Mouse (Mus musculus): ENCODE data around the gene Arhgap15. TPM values are rescaled to one million over a fixed set of nuclear protein-coding genes. Genes with fewer than 3 reads are reported as not detected.

Arhgap15 gene
- total and polyA plus RNA-seq, 3 experiments: 16.6 to 40.3 (median 19.8) TPM

GRCm38 (mm10) chr2:44221686-44222085 is 473.1 kb downstream of the Arhgap15 start:
- no peak for DNase-seq (ENCODE audit: extremely low read depth)
- H3K9ac ChIP-seq (ENCODE audit: insufficient read depth, low read depth): no peak overlapping the region
- H3K4me3 ChIP-seq (replicated peaks in 1 of 3; ENCODE audit: low read depth in 2 of 3, low read length in 2 of 3, poor library complexity in 1 of 3): no peak overlapping the region
- H3K79me2 ChIP-seq (replicated peaks; ENCODE audit: control insufficient read depth, extremely low read depth, insufficient read depth, poor library complexity, severe bottlenecking): no peaks in the 10 kb centered on the region
- peaks cover 0 to 22% of the 10 kb centered on the region in 2 experiments; a peak in 3 of 4 replicates for H3K4me1 ChIP-seq (ENCODE audit: control insufficient read depth in 1 of 2, insufficient read depth in 2 of 2)
- in situ Hi-C loops (cut with MboI; ENCODE audit: low pct_ligation_motif_present, low pct_unique_long_range_greater_than_20kb, low sequenced_read_pairs) (no loop called here), dilution Hi-C loops (cut with MboI; ENCODE audit: extremely low pct_ligation_motif_present, extremely low pct_unique_long_range_greater_than_20kb, low sequenced_read_pairs) (no loop called here)
- H3K9me3 ChIP-seq (replicated peaks; ENCODE audit: low read length): no peaks in the 10 kb centered on the region
- H3K27ac ChIP-seq (ENCODE audit: insufficient read depth, low read depth): no peak overlapping the region
- TF ChIP-seq ELF1 (IDR thresholded peaks at IDR 0.05; ENCODE audit: low read depth, low read length) (no peak), CHD2 (IDR thresholded peaks at IDR 0.05; ENCODE audit: low read length) (no peak), GABPA (IDR thresholded peaks at IDR 0.05; ENCODE audit: insufficient replicate concordance, low read depth, low read length) (no peak), EP300 (IDR thresholded peaks at IDR 0.05; ENCODE audit: low read length) (no peak), MAX (IDR thresholded peaks at IDR 0.05; ENCODE audit: low read length) (no peak), POLR2AphosphoS2 (IDR thresholded peaks at IDR 0.05; ENCODE audit: low read depth, low read length) (no peak), MEF2A (IDR thresholded peaks at IDR 0.05; ENCODE audit: borderline replicate concordance, low read depth, low read length) (no peak), USF1 (IDR thresholded peaks at IDR 0.05; ENCODE audit: low read depth, low read length) (no peak), TCF12 (IDR thresholded peaks at IDR 0.05; ENCODE audit: low read depth, low read length) (no peak), USF2 (conservative IDR thresholded peaks at IDR 0.05; ENCODE audit: low read depth, low read length) (no peak), MYC (IDR thresholded peaks at IDR 0.05; ENCODE audit: low read depth, low read length) (no peak)
- no peaks in the 10 kb centered on the region for H3K36me3 ChIP-seq (replicated peaks in 1 of 2; ENCODE audit: control insufficient read depth in 1 of 2, insufficient read depth in 1 of 2, low read length in 1 of 2)
- H3K27me3 ChIP-seq (replicated peaks): no peaks in the 10 kb centered on the region
- H3K4me2 ChIP-seq (ENCODE audit: insufficient read depth, low read depth, poor library complexity, severe bottlenecking): no peak overlapping the region

- no peaks in the 10 kb centered on the region for H3K27me3 ChIP-seq (replicated peaks)
- H3K27ac ChIP-seq (ENCODE audit: insufficient read depth, low read depth): no peak overlapping the region
- H3K9me3 ChIP-seq (replicated peaks; ENCODE audit: low read length): no peaks in the 10 kb centered on the region
- peaks cover 0 to 22% of the 10 kb centered on the region in 2 experiments; a peak in 3 of 4 replicates for H3K4me1 ChIP-seq (ENCODE audit: control insufficient read depth in 1 of 2, insufficient read depth in 2 of 2)
- TF ChIP-seq ELF1 (IDR thresholded peaks at IDR 0.05; ENCODE audit: low read depth, low read length): no peak
- TF ChIP-seq POLR2AphosphoS2 (IDR thresholded peaks at IDR 0.05; ENCODE audit: low read depth, low read length): no peak
- no peak for TF ChIP-seq JUND (conservative IDR thresholded peaks at IDR 0.05; ENCODE audit: low read depth, low read length)
- no peak for TF ChIP-seq CTCF (conservative IDR thresholded peaks at IDR 0.05 in 1 of 2, IDR thresholded peaks at IDR 0.05 in 1 of 2; ENCODE audit: low read depth in 2 of 2, low read length in 2 of 2)
- TF ChIP-seq PAX5 (IDR thresholded peaks at IDR 0.05; ENCODE audit: low read length): no peak
- no peak for TF ChIP-seq SMC3 (IDR thresholded peaks at IDR 0.05; ENCODE audit: low read depth, low read length)
- no peak for TF ChIP-seq MXI1 (IDR thresholded peaks at IDR 0.05; ENCODE audit: low read depth, low read length)
- TF ChIP-seq IRF4 (IDR thresholded peaks at IDR 0.05; ENCODE audit: low read depth, low read length): no peak
- TF ChIP-seq USF2 (conservative IDR thresholded peaks at IDR 0.05; ENCODE audit: low read depth, low read length): no peak
- TF ChIP-seq ZMIZ1 (IDR thresholded peaks at IDR 0.05; ENCODE audit: low read depth, low read length): no peak
- no peak for TF ChIP-seq MAFK (IDR thresholded peaks at IDR 0.05; ENCODE audit: insufficient replicate concordance, low read length)
- no peak for TF ChIP-seq ZC3H11A (IDR thresholded peaks at IDR 0.05; ENCODE audit: low read depth, low read length)
- no peak for TF ChIP-seq CHD2 (IDR thresholded peaks at IDR 0.05; ENCODE audit: low read length)
- H3K4me2 ChIP-seq (ENCODE audit: insufficient read depth, low read depth, poor library complexity, severe bottlenecking): no peak overlapping the region
- H3K4me3 ChIP-seq (replicated peaks in 1 of 3; ENCODE audit: low read depth in 2 of 3, low read length in 2 of 3, poor library complexity in 1 of 3): no peak overlapping the region
- in situ Hi-C loops (cut with MboI; ENCODE audit: low pct_ligation_motif_present, low pct_unique_long_range_greater_than_20kb, low sequenced_read_pairs) (no loop called here), dilution Hi-C loops (cut with MboI; ENCODE audit: extremely low pct_ligation_motif_present, extremely low pct_unique_long_range_greater_than_20kb, low sequenced_read_pairs) (no loop called here)
- H3K79me2 ChIP-seq (replicated peaks; ENCODE audit: control insufficient read depth, extremely low read depth, insufficient read depth, poor library complexity, severe bottlenecking): no peaks in the 10 kb centered on the region
- no peaks in the 10 kb centered on the region for H3K36me3 ChIP-seq (replicated peaks in 1 of 2; ENCODE audit: control insufficient read depth in 1 of 2, insufficient read depth in 1 of 2, low read length in 1 of 2)
- DNase-seq (ENCODE audit: extremely low read depth): no peak
- no peak overlapping the region for H3K9ac ChIP-seq (ENCODE audit: insufficient read depth, low read depth)
Observed at GRCm38 (mm10) chr2:44222176-44222753, 473.6 kb downstream of the Arhgap15 start.

Measured in CH12.LX (cell line).